ENCODE assay signal across 8 mouse cellular contexts in the genomic region with DNA sequence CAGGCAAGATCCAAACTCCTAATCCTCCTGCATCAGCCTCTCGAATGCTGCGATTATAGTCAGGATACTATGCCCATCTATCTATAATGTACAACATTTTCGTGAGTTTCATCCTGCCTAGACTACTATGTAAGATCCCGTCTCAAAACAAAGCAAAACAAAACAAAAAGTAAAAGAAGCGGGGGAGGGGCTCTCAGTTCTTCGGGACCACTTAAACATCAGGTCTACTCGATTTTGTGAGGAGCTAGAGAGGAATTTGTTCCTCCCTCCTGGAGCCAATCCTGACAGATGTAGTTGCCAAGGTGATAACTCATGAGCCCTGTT. TPM values are rescaled to one million over a fixed set of nuclear protein-coding genes. Genes with fewer than 3 reads are reported as not detected.
A peak's percentile ranks its signal among the peaks of the same experiment; 100 is the strongest.
DNase-seq lines count a peak whose midpoint lies in the region; ATAC-seq and TF ChIP-seq lines count a peak whose summit lies in the region.

No protein-coding gene starts in this region.

- no peaks in the 10 kb centered on the region; the same call in 1 of the 2 replicates for H3K27me3 ChIP-seq in embryonic facial prominence, embryonic 11.5 days (ENCODE audit: control insufficient read depth, insufficient read depth, low read length)
- H3K27me3 ChIP-seq in intestine, embryonic 14.5 days (replicated peaks; ENCODE audit: control insufficient read depth, insufficient read depth, low read length): no peaks in the 10 kb centered on the region
- no peaks in the 10 kb centered on the region for H3K27me3 ChIP-seq in myocyte (ENCODE audit: control insufficient read depth, insufficient read depth, insufficient read length)

- no peak for TF ChIP-seq POLR2A in myocyte (IDR thresholded peaks at IDR 0.05; ENCODE audit: insufficient read length, low read depth)

- WGBS in embryonic facial prominence, embryonic 11.5 days: 36% methylated on average over 7 of the region's 7 CpGs
- WGBS in intestine, embryonic 14.5 days: 34% methylated on average over 7 of the region's 7 CpGs

- H3ac ChIP-seq in myocyte (ENCODE audit: control insufficient read depth, insufficient read length): no peak overlapping the region

- DNase-seq in layer of hippocampus, adult 2 months (ENCODE audit: low spot score in 2 of 2): no peak
- no peak for DNase-seq in layer of hippocampus, postnatal 36 days
- no peak for DNase-seq in embryonic facial prominence, embryonic 11.5 days (ENCODE audit: low spot score)
- no peak for DNase-seq in intestine, embryonic 14.5 days (ENCODE audit: low spot score)
- no peak for DNase-seq in left cerebral cortex, postnatal 25 days (ENCODE audit: low spot score in 2 of 2)
- DNase-seq in gastrocnemius, adult 18-20 months (ENCODE audit: low spot score): no peak
- no peak for DNase-seq in left cerebral cortex, postnatal 4 days

- no peaks in the 10 kb centered on the region for H3K9me3 ChIP-seq in embryonic facial prominence, embryonic 11.5 days (replicated peaks; ENCODE audit: control insufficient read depth, low read length)
- no peaks in the 10 kb centered on the region for H3K9me3 ChIP-seq in intestine, embryonic 14.5 days (ENCODE audit: control insufficient read depth, low read length)

- H3K79me2 ChIP-seq in myocyte (ENCODE audit: control insufficient read depth, insufficient read depth): no peaks in the 10 kb centered on the region

- H3K36me3 ChIP-seq in embryonic facial prominence, embryonic 11.5 days (replicated peaks; ENCODE audit: control insufficient read depth, insufficient read depth, low read depth, low read length): no peaks in the 10 kb centered on the region
- H3K36me3 ChIP-seq in intestine, embryonic 14.5 days (ENCODE audit: control insufficient read depth, insufficient read depth, low read length): no peaks in the 10 kb centered on the region
- H3K36me3 ChIP-seq in myocyte (ENCODE audit: control insufficient read depth, insufficient read depth): no peaks in the 10 kb centered on the region

- intact Hi-C loops in left cerebral cortex, postnatal 25 days (cut with DNase I): no loop called here
- intact Hi-C loops in left cerebral cortex, postnatal 4 days (cut with DNase I): no loop called here

- no peak for ATAC-seq in embryonic facial prominence, embryonic 11.5 days (replicated peaks; ENCODE audit: insufficient number of reproducible peaks, low FRiP score, low TSS enrichment, low read depth)
- no peak for ATAC-seq in intestine, embryonic 14.5 days (replicated peaks; ENCODE audit: low FRiP score, low TSS enrichment, low read depth)

- peak overlapping the region; percentile 27; the same call in 1 of the 2 replicates for H3K4me2 ChIP-seq in embryonic facial prominence, embryonic 11.5 days (ENCODE audit: low read depth, low read length)
- H3K4me2 ChIP-seq in intestine, embryonic 14.5 days (ENCODE audit: low read length): peak overlapping the region; percentile 38
- peak overlapping the region; percentile 88 for H3K4me2 ChIP-seq in myocyte (ENCODE audit: low read depth)

- no peaks in the 10 kb centered on the region for H3K4me1 ChIP-seq in embryonic facial prominence, embryonic 11.5 days (ENCODE audit: control insufficient read depth, insufficient read depth, low read length)
- peaks cover 6% of the 10 kb centered on the region; the same call in 1 of the 2 replicates for H3K4me1 ChIP-seq in intestine, embryonic 14.5 days (replicated peaks; ENCODE audit: control insufficient read depth, insufficient read depth, low read length)

- peak overlapping the region; percentile 22; the same call in 1 of the 2 replicates for H3K4me3 ChIP-seq in layer of hippocampus, adult 2 months
- no peak overlapping the region for H3K4me3 ChIP-seq in embryonic facial prominence, embryonic 11.5 days (ENCODE audit: low read depth, low read length)
- peak overlapping the region; percentile 24; the same call in 1 of the 2 replicates for H3K4me3 ChIP-seq in intestine, embryonic 14.5 days (ENCODE audit: low read depth, low read length)
- peak overlapping the region; percentile 15 for H3K4me3 ChIP-seq in myocyte

- H3K27ac ChIP-seq in layer of hippocampus, adult 2 months: no peak overlapping the region
- H3K27ac ChIP-seq in embryonic facial prominence, embryonic 11.5 days (replicated peaks; ENCODE audit: low read depth, low read length): 0 out of 2 replicates have a peak overlapping the region, but pooled peaks have one; percentile 20
- H3K27ac ChIP-seq in intestine, embryonic 14.5 days (ENCODE audit: low read depth): peak overlapping the region; percentile 12; the same call in 1 of the 2 replicates

- TF ChIP-seq CTCF in layer of hippocampus, adult 2 months (conservative IDR thresholded peaks at IDR 0.05): no peak

- H3K9ac ChIP-seq in embryonic facial prominence, embryonic 11.5 days (replicated peaks; ENCODE audit: low read length): peak overlapping the region; percentile 11; the same call in 1 of the 2 replicates
- no peak overlapping the region for H3K9ac ChIP-seq in intestine, embryonic 14.5 days (ENCODE audit: low read length)

TF ChIP-seq in myocyte, 11 proteins besides CTCF, POLR2A, EP300 and RAD21:
- TF ChIP-seq POLR2AphosphoS2 (IDR thresholded peaks at IDR 0.05; ENCODE audit: insufficient read length, low read depth) (no peak), E2F4 (IDR thresholded peaks at IDR 0.05; ENCODE audit: insufficient read depth) (no peak), MYOD1 (IDR thresholded peaks at IDR 0.05; ENCODE audit: control insufficient read depth in 1 of 3, insufficient read length in 2 of 3, low read depth in 2 of 3) (no peak), MAX (IDR thresholded peaks at IDR 0.05; ENCODE audit: low read depth) (no peak), SRF (IDR thresholded peaks at IDR 0.05; ENCODE audit: control insufficient read depth, insufficient read length, low read depth) (no peak), REST (IDR thresholded peaks at IDR 0.05; ENCODE audit: insufficient read depth, insufficient read length) (no peak), USF1 (IDR thresholded peaks at IDR 0.05; ENCODE audit: low read depth) (no peak), TCF3 (IDR thresholded peaks at IDR 0.05; ENCODE audit: insufficient read length, low read depth) (no peak), CEBPB (IDR thresholded peaks at IDR 0.05; ENCODE audit: insufficient read depth, poor library complexity, severe bottlenecking) (no peak), MYOG (IDR thresholded peaks at IDR 0.05; ENCODE audit: control insufficient read depth in 1 of 3, insufficient read depth in 1 of 3, insufficient read length in 2 of 3, low read depth in 2 of 3) (no peak), TCF12 (IDR thresholded peaks at IDR 0.05; ENCODE audit: insufficient read depth, poor library complexity, severe bottlenecking) (no peak)
TF ChIP-seq in myocyte: peak in this region for 0.

RNA-seq across cellular contexts. Expression of a gene that starts 19.9 kb away (rescaled TPM):
- total RNA-seq in layer of hippocampus, adult 2 months (2021): 1 to 10 TPM; 3.4 to 4.4 TPM
- total RNA-seq in layer of hippocampus, postnatal 36 days (2021): 1 to 10 TPM; 4.1 to 4.4 TPM
- polyA plus RNA-seq in embryonic facial prominence, embryonic 11.5 days (2014; fragmentation: Nextera tagmentation; extraction: Ambion mirVana): 49.4 and 52.2 TPM in 2 replicates
- 33.6 and 35.7 TPM in 2 replicates for polyA plus RNA-seq in intestine, embryonic 14.5 days (2014; fragmentation: Nextera tagmentation; extraction: Ambion mirVana)
- polyA plus RNA-seq in myocyte (2012; fragmentation: generic; extraction: Trizol): 7.2 TPM
- 1 to 10 TPM; 3.6 to 3.9 TPM for total RNA-seq in left cerebral cortex, postnatal 25 days (2021)
- 10 to 100 TPM in 1 of 2 experiments, 1 to 10 TPM in 1; 9.5 to 10.4 TPM for total RNA-seq in gastrocnemius, adult 18-20 months (2021)
- total RNA-seq in left cerebral cortex, postnatal 4 days (2021): 1 to 10 TPM; 6.7 to 6.8 TPM

RNA-seq across cellular contexts. Expression of a gene that starts 34.2 kb away (rescaled TPM):
- not detected for total RNA-seq in layer of hippocampus, adult 2 months (2021)
- not detected for total RNA-seq in layer of hippocampus, postnatal 36 days (2021)
- polyA plus RNA-seq in embryonic facial prominence, embryonic 11.5 days (2014; fragmentation: Nextera tagmentation; extraction: Ambion mirVana): 1.3 TPM in 2 replicates
- 1.3 and 1.6 TPM in 2 replicates for polyA plus RNA-seq in intestine, embryonic 14.5 days (2014; fragmentation: Nextera tagmentation; extraction: Ambion mirVana)
- not detected for polyA plus RNA-seq in myocyte (2012; fragmentation: generic; extraction: Trizol)
- total RNA-seq in left cerebral cortex, postnatal 25 days (2021): not detected
- total RNA-seq in gastrocnemius, adult 18-20 months (2021): not detected
- total RNA-seq in left cerebral cortex, postnatal 4 days (2021): not detected

Comparison
In these comparisons a context has a peak if more than half of its experiments do, and no peak if none do; other contexts are left out.
1. H3K4me2 ChIP-seq: peak in every context shown above with its lines; median percentile 88 in myocyte; 38 in intestine, embryonic 14.5 days; 27 in embryonic facial prominence, embryonic 11.5 days.